Mouse (Mus musculus): ENCODE results near the gene Cwc27.

Gene Cwc27

GRCm38 (mm10) chr13:104611296-104611695 is 205.6 kb downstream of the Cwc27 start:
- DNase-seq (ENCODE audit: low read depth): no peak

GRCm38 (mm10) chr13:104610210-104611111 is 206.5 kb downstream of the Cwc27 start:
- DNase-seq (ENCODE audit: low read depth): no peak

GRCm38 (mm10) chr13:104608516-104608915 is 208.4 kb downstream of the Cwc27 start:
- no peak for DNase-seq (ENCODE audit: low read depth)

- DNase-seq (ENCODE audit: low read depth): no peak
Observed at GRCm38 (mm10) chr13:104606786-104607580, 210.0 kb downstream of the Cwc27 start.

GRCm38 (mm10) chr13:104605111-104605510 is 211.8 kb downstream of the Cwc27 start:
- DNase-seq (ENCODE audit: low read depth): no peak

- no peak for DNase-seq (ENCODE audit: low read depth)
Observed at GRCm38 (mm10) chr13:104602197-104602596, 214.7 kb downstream of the Cwc27 start.

GRCm38 (mm10) chr13:104601783-104602182 is 215.2 kb downstream of the Cwc27 start:
- DNase-seq (ENCODE audit: low read depth): no peak

- DNase-seq (ENCODE audit: low read depth): no peak
Observed at GRCm38 (mm10) chr13:104596199-104596598, 220.7 kb downstream of the Cwc27 start.

GRCm38 (mm10) chr13:104594820-104595351 is 222.1 kb downstream of the Cwc27 start:
- no peak for DNase-seq (ENCODE audit: low read depth)

GRCm38 (mm10) chr13:104590931-104591330 is 226.0 kb downstream of the Cwc27 start:
- no peak for DNase-seq (ENCODE audit: low read depth)

- no peak for DNase-seq (ENCODE audit: low read depth)
Observed at GRCm38 (mm10) chr13:104590097-104590607, 226.8 kb downstream of the Cwc27 start.

- DNase-seq (ENCODE audit: low read depth): no peak
Observed at GRCm38 (mm10) chr13:104588383-104588782, 228.6 kb downstream of the Cwc27 start.
